Mouse (Mus musculus) left cerebral cortex, adult 6 months (tissue): ENCODE data around the gene Zfp422. TPM values are rescaled to one million over a fixed set of nuclear protein-coding genes. Genes with fewer than 3 reads are reported as not detected.

Source experiments
- long read RNA-seq, 2 experiments: library from polyadenylated mRNA; unstranded; transcript quantifications; one replicate each; pipeline ENCODE4 v2.0.0; 2019 to 2020
- polyA plus RNA-seq: library from polyadenylated mRNA; unstranded; fragments of <200 nt; fragmentation: Nextera tagmentation; gene quantifications from 2 replicates; pipeline ENCODE4 v1.2.3, GENCODE M21; 2021

Gene Zfp422
- 18.2 and 24.3 TPM in 2 replicates for polyA plus RNA-seq
- long read RNA-seq, experiment 1, transcript Zfp422-201 (2 exons, 2,375 nt): minor isoform, 32 of 187 reads
- long read RNA-seq, experiment 1, transcript Zfp422-202 (2 exons, 3,187 nt): major isoform, 126 of 187 reads
- long read RNA-seq, experiment 1, partial matches to known transcripts: 0 of 187 reads
- long read RNA-seq, experiment 1, other reads (novel, unspliced or antisense): 28 of 187 reads
- long read RNA-seq, experiment 2, transcript Zfp422-201 (2 exons, 2,375 nt): minor isoform, 8 of 42 reads
- long read RNA-seq, experiment 2, transcript Zfp422-202 (2 exons, 3,187 nt): major isoform, 20 of 42 reads
- long read RNA-seq, experiment 2, partial matches to known transcripts: 0 of 42 reads
- long read RNA-seq, experiment 2, other reads (novel, unspliced or antisense): 13 of 42 reads

GRCm38 (mm10) chr6:116628539-116629171, at the start of gene Zfp422:
TSS of gene Zfp422 (minus strand) at chr6:116628999.

GRCm38 (mm10) chr6:116673471-116674282, 44.9 kb upstream of the Zfp422 start, which contains the start of gene Rassf4:
TSS of gene Rassf4 (minus strand) at chr6:116673952.

GRCm38 (mm10) chr6:116650406-116650805, 21.6 kb upstream of the Zfp422 start, which contains the start of gene Depp1:
TSS of gene Depp1 (plus strand) at chr6:116650609.

GRCm38 (mm10) chr6:116584095-116584494, 44.7 kb downstream of the Zfp422 start, which contains the start of gene Olfr215:
TSS of gene Olfr215 (minus strand) at chr6:116584195.

Other genes with a start within 250 kb of the Zfp422 start
- gene Alox5, start 167.8 kb downstream of the Zfp422 start, polyA plus RNA-seq: 0.44 and 0.45 TPM in 2 replicates
- gene Olfr211, start 139.9 kb downstream of the Zfp422 start, polyA plus RNA-seq: not detected in 2 replicates
- gene Olfr212, start 122.5 kb downstream of the Zfp422 start, polyA plus RNA-seq: not detected in 2 replicates
- not detected in 2 replicates for gene Olfr213, start 90.5 kb downstream of the Zfp422 start, polyA plus RNA-seq
- 0.16 and 0.64 TPM in 2 replicates for gene Gm5580, start 77.9 kb downstream of the Zfp422 start, polyA plus RNA-seq
- not detected in 2 replicates for gene Olfr214, start 74.8 kb downstream of the Zfp422 start, polyA plus RNA-seq
- gene Olfr215, start 44.8 kb downstream of the Zfp422 start, polyA plus RNA-seq: not detected in 2 replicates
- gene Depp1, start 21.6 kb upstream of the Zfp422 start, polyA plus RNA-seq: 0.59 and 1.3 TPM in 2 replicates
- 4.4 and 4.5 TPM in 2 replicates for gene Rassf4, start 45.0 kb upstream of the Zfp422 start, polyA plus RNA-seq
- gene Tmem72, start 87.9 kb upstream of the Zfp422 start, polyA plus RNA-seq: 0.03 TPM in 1 of 2 replicates, not detected in the other